Mouse (Mus musculus): ENCODE measurements at regions not wholly inside any gene's neighbourhood (a gene's known extent, or its start where the extent isn't known, plus 50 kb on each side); places are given as distances from the start of the nearest gene placed in this dataset.

DNA sequence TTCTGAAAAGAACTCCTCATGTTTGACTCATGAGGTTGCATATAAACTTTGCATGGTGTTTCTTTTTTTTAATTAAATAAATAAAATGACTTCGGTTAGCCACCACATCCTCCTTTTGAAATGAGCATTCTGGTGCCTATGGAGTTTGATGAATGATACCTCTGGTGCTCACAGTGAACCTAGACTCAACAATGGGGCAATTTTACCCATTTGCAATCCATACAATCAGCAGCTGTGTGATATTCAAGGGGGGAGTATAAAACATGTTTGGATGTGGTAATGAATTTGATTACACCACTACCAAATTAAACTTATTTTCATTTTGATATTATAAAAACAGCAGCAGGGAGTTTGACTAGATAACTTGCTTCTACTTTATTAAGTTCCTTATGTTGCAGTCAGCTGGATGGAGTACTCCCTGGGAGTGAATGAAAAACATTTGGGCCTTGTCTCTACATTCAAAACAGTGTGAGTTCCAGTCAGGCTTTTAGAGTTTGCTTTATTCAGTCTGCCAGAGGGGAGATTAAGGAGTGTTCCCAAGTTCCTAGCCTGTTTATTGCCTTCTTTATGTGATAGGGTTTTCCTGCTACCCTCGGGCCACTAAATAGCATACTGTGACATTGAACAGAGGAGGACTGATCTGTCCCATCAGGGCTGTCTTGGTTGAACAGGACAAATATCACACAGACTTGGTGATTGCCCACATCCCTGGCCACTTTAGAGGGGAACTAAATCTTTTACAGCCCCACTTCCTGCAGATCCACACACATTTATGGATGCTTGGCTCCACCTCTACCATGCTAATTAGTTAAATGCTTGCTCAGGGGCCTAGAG lies 195.5 kb upstream of the Zfp804b start:
- no peaks in the 10 kb centered on the region for H3K4me1 ChIP-seq (ENCODE audit: control insufficient read depth, insufficient read depth, low read length)
- H3K27ac ChIP-seq (ENCODE audit: low read depth, low read length) = no peak overlapping the region
- WGBS = 31% methylated on average over 2 of the region's 2 CpGs
- no peak for DNase-seq (ENCODE audit: low spot score)
- H3K27me3 ChIP-seq (ENCODE audit: control insufficient read depth, insufficient read depth, low read length) = no peaks in the 10 kb centered on the region
- no peak overlapping the region for H3K4me2 ChIP-seq (ENCODE audit: low read depth)
- H3K9ac ChIP-seq (ENCODE audit: low read length) = no peak overlapping the region
- ATAC-seq (ENCODE audit: insufficient read depth, low FRiP score, low TSS enrichment) = 0 out of 2 replicates have a peak, but pooled peaks have one; percentile 33
- no peaks in the 10 kb centered on the region for H3K9me3 ChIP-seq (ENCODE audit: control insufficient read depth, low read length)
- H3K36me3 ChIP-seq (ENCODE audit: control insufficient read depth, insufficient read depth, low read length) = no peaks in the 10 kb centered on the region
- H3K4me3 ChIP-seq (ENCODE audit: low read depth, low read length) = no peak overlapping the region

DNA sequence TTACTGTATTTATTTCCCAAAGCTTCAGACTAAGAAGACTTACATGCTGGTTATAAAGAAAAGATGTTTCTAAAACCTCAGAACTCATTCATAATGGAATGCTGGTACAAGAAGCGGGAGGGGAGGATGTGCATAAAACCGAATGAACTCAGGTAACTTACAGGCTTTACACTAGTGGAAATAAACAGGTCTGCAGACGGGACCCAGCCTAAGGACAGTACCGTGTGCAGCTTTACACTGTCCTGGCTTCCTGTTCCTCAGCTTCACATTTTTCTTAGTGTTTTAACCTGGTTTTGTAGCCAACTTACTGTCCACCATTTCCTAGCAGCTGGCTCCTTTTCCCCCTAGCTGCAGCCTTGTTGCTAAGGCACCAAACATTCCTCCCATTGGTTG lies 196.1 kb upstream of the Zfp804b start:
- no peaks in the 10 kb centered on the region for H3K27me3 ChIP-seq (ENCODE audit: control insufficient read depth, insufficient read depth, low read length)
- H3K36me3 ChIP-seq (ENCODE audit: control insufficient read depth, insufficient read depth, low read length) = no peaks in the 10 kb centered on the region
- no peaks in the 10 kb centered on the region for H3K4me1 ChIP-seq (ENCODE audit: control insufficient read depth, insufficient read depth, low read length)
- DNase-seq (ENCODE audit: low spot score) (no peak), ATAC-seq (ENCODE audit: insufficient read depth, low FRiP score, low TSS enrichment) (no peak)
- WGBS = 81% methylated on average over 4 of the region's 4 CpGs
- H3K27ac ChIP-seq (ENCODE audit: low read depth, low read length) = no peak overlapping the region
- no peak overlapping the region for H3K9ac ChIP-seq (ENCODE audit: low read length)
- H3K9me3 ChIP-seq (ENCODE audit: control insufficient read depth, low read length) = no peaks in the 10 kb centered on the region
- H3K4me2 ChIP-seq (ENCODE audit: low read depth) = no peak overlapping the region
- H3K4me3 ChIP-seq (ENCODE audit: low read depth, low read length) = no peak overlapping the region

- H3K9me3 ChIP-seq (ENCODE audit: control insufficient read depth, low read length) = no peaks in the 10 kb centered on the region
- no peak overlapping the region for H3K9ac ChIP-seq (ENCODE audit: low read length)
- no peak overlapping the region for H3K4me2 ChIP-seq (ENCODE audit: low read depth)
- ATAC-seq (ENCODE audit: insufficient read depth, low FRiP score, low TSS enrichment) (no peak), DNase-seq (ENCODE audit: low spot score) (no peak)
- no peaks in the 10 kb centered on the region for H3K36me3 ChIP-seq (ENCODE audit: control insufficient read depth, insufficient read depth, low read length)
- H3K4me3 ChIP-seq (ENCODE audit: low read depth, low read length) = no peak overlapping the region
- no peaks in the 10 kb centered on the region for H3K4me1 ChIP-seq (ENCODE audit: control insufficient read depth, insufficient read depth, low read length)
- 54% methylated on average over 3 of the region's 3 CpGs for WGBS
- H3K27ac ChIP-seq (ENCODE audit: low read depth, low read length) = no peak overlapping the region
- no peaks in the 10 kb centered on the region for H3K27me3 ChIP-seq (ENCODE audit: control insufficient read depth, insufficient read depth, low read length)
Measured at GRCm38 (mm10) chr5:7543857-7544256, 199.3 kb upstream of the Zfp804b start.

- H3K9me3 ChIP-seq (ENCODE audit: control insufficient read depth, low read length) = no peaks in the 10 kb centered on the region
- no peak overlapping the region for H3K9ac ChIP-seq (ENCODE audit: low read length)
- H3K27ac ChIP-seq (ENCODE audit: low read depth, low read length) = no peak overlapping the region
- no peak overlapping the region for H3K4me2 ChIP-seq (ENCODE audit: low read depth)
- H3K36me3 ChIP-seq (ENCODE audit: control insufficient read depth, insufficient read depth, low read length) = no peaks in the 10 kb centered on the region
- no peak for DNase-seq (ENCODE audit: low spot score)
- 73% methylated on average over 2 of the region's 2 CpGs for WGBS
- no peak overlapping the region for H3K4me3 ChIP-seq (ENCODE audit: low read depth, low read length)
- H3K27me3 ChIP-seq (ENCODE audit: control insufficient read depth, insufficient read depth, low read length) = no peaks in the 10 kb centered on the region
- ATAC-seq (ENCODE audit: insufficient read depth, low FRiP score, low TSS enrichment) = no peak
- no peaks in the 10 kb centered on the region for H3K4me1 ChIP-seq (ENCODE audit: control insufficient read depth, insufficient read depth, low read length)
Measured at GRCm38 (mm10) chr5:7580413-7580812, 235.9 kb upstream of the Zfp804b start.

- H3K27ac ChIP-seq (ENCODE audit: low read depth, low read length) = no peak overlapping the region
- H3K4me2 ChIP-seq (ENCODE audit: low read depth) = no peak overlapping the region
- H3K36me3 ChIP-seq (ENCODE audit: control insufficient read depth, insufficient read depth, low read length) = no peaks in the 10 kb centered on the region
- no peaks in the 10 kb centered on the region for H3K9me3 ChIP-seq (ENCODE audit: control insufficient read depth, low read length)
- no peak overlapping the region for H3K9ac ChIP-seq (ENCODE audit: low read length)
- H3K27me3 ChIP-seq (ENCODE audit: control insufficient read depth, insufficient read depth, low read length) = no peaks in the 10 kb centered on the region
- H3K4me1 ChIP-seq (ENCODE audit: control insufficient read depth, insufficient read depth, low read length) = no peaks in the 10 kb centered on the region
- ATAC-seq (ENCODE audit: insufficient read depth, low FRiP score, low TSS enrichment) (no peak), DNase-seq (ENCODE audit: low spot score) (no peak)
- no peak overlapping the region for H3K4me3 ChIP-seq (ENCODE audit: low read depth, low read length)
Measured at GRCm38 (mm10) chr5:7586547-7586946, 242.0 kb upstream of the Zfp804b start.

DNA sequence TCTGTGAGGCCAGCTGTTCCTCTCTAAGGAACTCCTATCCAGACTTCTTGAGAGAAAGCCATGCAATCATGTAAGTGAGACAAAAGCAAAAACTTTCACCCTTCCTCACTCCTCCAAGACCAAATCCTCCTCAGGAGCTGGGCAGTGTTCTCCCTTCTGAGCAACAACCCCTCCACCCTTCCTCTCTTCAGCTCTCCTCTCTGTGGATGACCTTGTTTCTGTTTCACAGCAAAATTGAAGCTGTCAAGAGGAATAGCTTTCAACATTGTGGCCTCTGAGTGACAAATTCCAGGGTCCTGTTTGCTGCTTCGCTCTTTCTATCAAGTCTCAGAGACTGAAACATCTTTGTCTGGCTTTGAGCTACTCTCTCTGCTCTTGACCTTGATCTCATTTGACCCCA lies 255.9 kb upstream of the Zfp804b start:
- H3K36me3 ChIP-seq (ENCODE audit: control insufficient read depth, insufficient read depth, low read length) = no peaks in the 10 kb centered on the region
- H3K9me3 ChIP-seq (ENCODE audit: control insufficient read depth, low read length) = no peaks in the 10 kb centered on the region
- H3K27ac ChIP-seq (ENCODE audit: low read depth, low read length) = no peak overlapping the region
- 95% methylated on average over 1 of the region's 1 CpGs for WGBS
- no peaks in the 10 kb centered on the region for H3K27me3 ChIP-seq (ENCODE audit: control insufficient read depth, insufficient read depth, low read length)
- no peak overlapping the region for H3K4me2 ChIP-seq (ENCODE audit: low read depth)
- H3K4me3 ChIP-seq (ENCODE audit: low read depth, low read length) = no peak overlapping the region
- DNase-seq (ENCODE audit: low spot score) (no peak), ATAC-seq (ENCODE audit: insufficient read depth, low FRiP score, low TSS enrichment) (no peak)
- no peak overlapping the region for H3K9ac ChIP-seq (ENCODE audit: low read length)
- no peaks in the 10 kb centered on the region for H3K4me1 ChIP-seq (ENCODE audit: control insufficient read depth, insufficient read depth, low read length)

GRCm38 (mm10) chr5:7607517-7607916 lies 263.0 kb upstream of the Zfp804b start:
- no peak overlapping the region for H3K27ac ChIP-seq (ENCODE audit: low read depth, low read length)
- no peaks in the 10 kb centered on the region for H3K4me1 ChIP-seq (ENCODE audit: control insufficient read depth, insufficient read depth, low read length)
- no peaks in the 10 kb centered on the region for H3K36me3 ChIP-seq (ENCODE audit: control insufficient read depth, insufficient read depth, low read length)
- no peak for ATAC-seq (ENCODE audit: insufficient read depth, low FRiP score, low TSS enrichment)
- no peaks in the 10 kb centered on the region for H3K9me3 ChIP-seq (ENCODE audit: control insufficient read depth, low read length)
- no peaks in the 10 kb centered on the region for H3K27me3 ChIP-seq (ENCODE audit: control insufficient read depth, insufficient read depth, low read length)
- H3K9ac ChIP-seq (ENCODE audit: low read length) = no peak overlapping the region
- no peak for DNase-seq (ENCODE audit: low spot score)
- H3K4me3 ChIP-seq (ENCODE audit: low read depth, low read length) = no peak overlapping the region
- no peak overlapping the region for H3K4me2 ChIP-seq (ENCODE audit: low read depth)

GRCm38 (mm10) chr5:7607924-7608323 lies 263.4 kb upstream of the Zfp804b start:
- H3K4me1 ChIP-seq (ENCODE audit: control insufficient read depth, insufficient read depth, low read length) = no peaks in the 10 kb centered on the region
- H3K9me3 ChIP-seq (ENCODE audit: control insufficient read depth, low read length) = no peaks in the 10 kb centered on the region
- ATAC-seq (ENCODE audit: insufficient read depth, low FRiP score, low TSS enrichment) (no peak), DNase-seq (ENCODE audit: low spot score) (no peak)
- no peaks in the 10 kb centered on the region for H3K36me3 ChIP-seq (ENCODE audit: control insufficient read depth, insufficient read depth, low read length)
- no peak overlapping the region for H3K27ac ChIP-seq (ENCODE audit: low read depth, low read length)
- WGBS = 82% methylated on average over 2 of the region's 2 CpGs
- H3K27me3 ChIP-seq (ENCODE audit: control insufficient read depth, insufficient read depth, low read length) = no peaks in the 10 kb centered on the region
- H3K4me3 ChIP-seq (ENCODE audit: low read depth, low read length) = no peak overlapping the region
- no peak overlapping the region for H3K9ac ChIP-seq (ENCODE audit: low read length)
- no peak overlapping the region for H3K4me2 ChIP-seq (ENCODE audit: low read depth)

DNA sequence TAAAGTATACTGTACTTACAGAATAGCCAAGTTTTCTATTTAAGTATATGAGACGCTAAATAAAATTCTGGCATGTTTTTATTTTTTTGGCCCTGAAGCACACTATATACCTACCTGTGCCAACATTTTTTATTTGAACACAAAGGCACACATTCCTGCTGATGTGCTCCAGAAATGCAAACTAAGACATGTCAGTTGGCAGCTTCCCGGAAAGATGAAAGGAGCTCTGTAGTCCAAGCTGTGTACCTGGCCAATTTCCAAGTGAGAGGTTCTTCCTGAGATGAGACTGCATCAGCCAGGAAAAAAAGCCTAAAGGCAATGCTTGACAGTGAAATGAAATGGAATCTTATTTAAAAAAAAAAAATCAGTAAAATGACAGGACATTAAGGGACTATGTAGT lies 305.0 kb upstream of the Steap4 start:
- Histone ChIP-seq H3K4me3 (ENCODE audit: low read depth, low read length) (no peak overlapping the region), H3K9me3 (ENCODE audit: control insufficient read depth, low read length) (no peaks in the 10 kb centered on the region), H3K36me3 (ENCODE audit: control insufficient read depth, insufficient read depth, low read length) (no peaks in the 10 kb centered on the region), H3K9ac (ENCODE audit: low read length) (no peak overlapping the region), H3K27me3 (ENCODE audit: control insufficient read depth, insufficient read depth, low read length) (no peaks in the 10 kb centered on the region), H3K27ac (ENCODE audit: low read depth, low read length) (no peak overlapping the region), H3K4me2 (ENCODE audit: low read depth) (no peak overlapping the region), H3K4me1 (ENCODE audit: control insufficient read depth, insufficient read depth, low read length) (no peaks in the 10 kb centered on the region)
- no peak for DNase-seq (ENCODE audit: low spot score)
- WGBS = 88% methylated on average over 2 of the region's 2 CpGs
- ATAC-seq (ENCODE audit: insufficient read depth, low FRiP score, low TSS enrichment) = no peak

All from neural tube, embryonic 11.5 days (tissue).